Mouse (Mus musculus) embryonic stem cell, embryonic (primary cell): ENCODE data around the gene Igflr1.

Experiments
- CTCF ChIA-PET, 4 experiments: fragments of 300-600 bp in 2 of 4; fragments of 350-600 bp in 2 of 4; sonication (Branson Sonifier 250); formaldehyde crosslinking; loops; one replicate each; lab custom pipeline; 2022; ENCODE audit warnings: inconsistent platforms in 2 of 4; lab: Charles Lee
- POLR2A ChIA-PET, 4 experiments: fragments of 300-600 bp in 2 of 4; fragments of 350-600 bp in 2 of 4; sonication (Branson Sonifier 250); formaldehyde crosslinking; loops; one replicate each; lab custom pipeline; 2022; ENCODE audit warnings: antibody characterized with exemption in 4 of 4, inconsistent platforms in 1 of 4; lab: Charles Lee

Igflr1 gene

DNA sequence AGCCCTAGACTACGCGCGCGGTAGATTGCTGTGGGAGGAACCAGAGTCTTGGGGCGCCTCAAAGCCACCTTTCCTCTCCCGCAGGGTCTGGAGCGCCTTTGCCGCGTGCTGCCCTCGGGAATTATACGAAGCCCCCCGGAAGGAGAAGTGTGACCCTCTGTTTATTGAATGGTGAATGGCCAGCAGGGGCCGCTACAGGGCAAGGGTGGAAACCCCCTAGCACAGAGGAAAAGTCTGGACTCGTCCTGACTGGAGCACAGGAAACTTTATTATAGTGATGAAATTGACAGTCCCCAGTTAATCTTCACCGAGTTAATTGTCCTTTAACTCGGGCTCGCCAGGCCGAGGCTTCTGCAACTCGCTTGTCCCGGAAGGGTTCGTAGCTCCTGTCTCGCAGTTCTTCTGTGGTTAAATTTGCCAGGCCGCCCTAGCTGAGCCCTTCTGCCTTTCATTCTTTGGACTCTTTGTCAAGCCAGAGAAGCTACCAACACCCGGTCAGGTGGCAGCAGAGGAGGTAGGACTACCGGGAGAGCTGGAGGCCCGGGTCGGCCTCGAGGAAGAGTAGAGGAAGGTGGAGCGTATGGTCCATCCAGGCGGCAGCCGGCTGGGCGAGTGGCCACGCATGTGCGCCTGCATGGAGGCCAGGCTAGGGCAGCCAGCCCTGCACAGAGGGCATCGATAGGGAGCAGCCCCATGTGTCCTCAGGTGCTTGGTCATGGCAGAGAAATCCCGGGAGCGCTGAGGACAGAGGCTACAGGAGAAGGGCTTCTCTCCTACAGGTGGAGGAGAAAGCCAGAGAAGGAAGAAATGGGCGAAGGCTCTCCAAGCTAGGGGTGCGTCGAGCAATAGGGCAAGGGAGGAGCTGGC, 24.4 kb downstream of the Igflr1 start:
- ChIA-PET CTCF (interaction anchor here (0.5 to 6.8 kb wide), 22 partner anchors 9 to 508 kb away, joined by 3 to 43 read pairs (median 3); partner anchors contain the start of genes Zbtb32 (in 2 of the 4) and Upk1a (in 1 of the 4)), POLR2A (interaction anchor here (0.6 to 12.5 kb wide), 36 partner anchors 8 to 367 kb away, joined by 3 to 149 read pairs (median 5); partner anchors contain the start of genes Wdr62 (in 3 of the 4), Zbtb32 (in 3 of the 4), Cox6b1 (in 2 of the 4) and Gm49396 (in 2 of the 4))

- CTCF ChIA-PET: interaction anchor here (0.5 to 6.8 kb wide), 9 partner anchors 12 to 349 kb away, joined by 3 to 43 read pairs (median 7); partner anchors contain the start of gene Upk1a (in 1 of the 4)
Measured at GRCm38 (mm10) chr7:30590927-30591604, 25.8 kb downstream of the Igflr1 start.

GRCm38 (mm10) chr7:30591605-30591951, 26.4 kb downstream of the Igflr1 start:
- ChIA-PET POLR2A (interaction anchor here (0.8 to 8.4 kb wide), 19 partner anchors 8 to 311 kb away, joined by 3 to 85 read pairs (median 4); partner anchors contain the start of genes Cox6b1 (in 2 of the 4), Thap8 (in 1 of the 4), Upk1a (in 1 of the 4) and Wdr62 (in 1 of the 4)), CTCF (interaction anchor here in 3 of 4 experiments (1.0 to 6.8 kb wide), 9 partner anchors 11 to 407 kb away, joined by 3 to 43 read pairs (median 9); partner anchors contain the start of genes Cox7a1 (in 1 of the 3) and Upk1a (in 1 of the 3))

More at GRCm38 (mm10) chr7:30590927-30591604, 25.8 kb downstream of the Igflr1 start:
- POLR2A ChIA-PET: interaction anchor here in 3 of 4 experiments (0.8 to 8.4 kb wide), 15 partner anchors 9 to 311 kb away, joined by 3 to 85 read pairs (median 4); partner anchors contain the start of genes Thap8 (in 2 of the 3), Wdr62 (in 2 of the 3), Cox6b1 (in 1 of the 3) and Upk1a (in 1 of the 3)

GRCm38 (mm10) chr7:30592772-30593423, 27.7 kb downstream of the Igflr1 start:
- POLR2A ChIA-PET: interaction anchor here in 3 of 4 experiments (0.5 to 8.4 kb wide), 17 partner anchors 8 to 158 kb away, joined by 3 to 85 read pairs (median 6); partner anchors contain the start of genes Cox6b1 (in 2 of the 3), Haus5 (in 1 of the 3), Hspb6 (in 1 of the 3) and Proser3 (in 1 of the 3)
- CTCF ChIA-PET: interaction anchor here in 3 of 4 experiments (0.5 to 6.8 kb wide), 9 partner anchors 13 to 409 kb away, joined by 3 to 43 read pairs (median 5); partner anchors contain the start of gene Cox7a1 (in 1 of the 3)

- ChIA-PET POLR2A (interaction anchor here in 3 of 4 experiments (0.6 to 8.4 kb wide), 13 partner anchors 9 to 76 kb away, joined by 3 to 85 read pairs (median 5); partner anchors contain the start of genes Cox6b1 (in 1 of the 3) and Upk1a (in 1 of the 3)), CTCF (interaction anchor here (0.7 to 6.8 kb wide), 4 partner anchors 14 to 266 kb away, joined by 3 to 43 read pairs (median 7); no protein-coding TSS in a partner anchor)
Measured at GRCm38 (mm10) chr7:30593579-30594509, 28.6 kb downstream of the Igflr1 start.

DNA sequence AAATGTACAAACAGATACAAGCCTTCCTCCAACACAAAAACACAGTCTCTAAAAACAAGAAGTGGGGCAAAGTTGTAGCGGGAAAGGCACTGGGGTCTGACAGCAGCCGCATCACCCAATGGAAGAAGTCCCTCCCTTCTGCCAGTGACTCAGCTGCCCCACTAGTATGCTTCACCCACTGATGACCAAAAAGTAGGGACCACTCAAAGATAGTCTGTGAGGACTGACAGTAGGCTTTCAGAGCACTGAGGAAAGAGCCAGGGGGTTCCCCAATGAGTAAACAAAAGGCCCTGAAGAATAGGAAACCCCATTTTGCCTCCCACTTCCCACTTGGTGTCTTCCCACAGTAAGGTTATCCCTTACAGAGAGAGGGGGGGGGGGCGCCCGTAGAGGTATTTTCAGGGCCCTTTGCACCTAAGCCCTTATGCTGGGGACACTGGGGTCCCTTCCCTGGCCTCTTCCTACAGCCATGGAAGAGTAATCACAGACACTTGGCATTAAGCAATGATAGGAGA, 29.3 kb downstream of the Igflr1 start:
- ChIA-PET POLR2A (interaction anchor here in 3 of 4 experiments (0.7 to 8.4 kb wide), 7 partner anchors 8 to 75 kb away, joined by 3 to 85 read pairs (median 14); partner anchors contain the start of gene Upk1a (in 1 of the 3)), CTCF (interaction anchor here in 2 of 4 experiments (0.7 to 6.8 kb wide), 2 partner anchors 13 to 14 kb away, joined by 3 to 43 read pairs; no protein-coding TSS in a partner anchor)

GRCm38 (mm10) chr7:30596093-30596492, 30.9 kb downstream of the Igflr1 start:
- POLR2A ChIA-PET: interaction anchor here in 3 of 4 experiments (0.6 to 7.1 kb wide), 9 partner anchors 8 to 1112 kb away, joined by 3 to 45 read pairs (median 3); partner anchors contain the start of genes Gm49396 (in 1 of the 3), Proser3 (in 1 of the 3), Psenen (in 1 of the 3) and U2af1l4 (in 1 of the 3)

GRCm38 (mm10) chr7:30596811-30597210, 31.6 kb downstream of the Igflr1 start:
- ChIA-PET POLR2A (interaction anchor here in 3 of 4 experiments (0.7 to 7.1 kb wide), 7 partner anchors 8 to 104 kb away, joined by 3 to 45 read pairs (median 4); partner anchors contain the start of genes Gm49396 (in 1 of the 3), Kmt2b (in 1 of the 3), Proser3 (in 1 of the 3) and Psenen (in 1 of the 3)), CTCF (interaction anchor here in 3 of 4 experiments (0.8 to 1.4 kb wide), 3 partner anchors 11 to 18 kb away, joined by 3 to 7 read pairs (median 3); no protein-coding TSS in a partner anchor)

More at GRCm38 (mm10) chr7:30596093-30596492, 30.9 kb downstream of the Igflr1 start:
- CTCF ChIA-PET: interaction anchor here in 3 of 4 experiments (0.8 to 1.4 kb wide), 5 partner anchors 12 to 19 kb away, joined by 3 to 7 read pairs (median 5); partner anchors contain the start of gene Upk1a (in 1 of the 3)

- CTCF ChIA-PET: interaction anchor here in 3 of 4 experiments (0.6 to 2.0 kb wide), 10 partner anchors 9 to 375 kb away, joined by 3 to 11 read pairs (median 4); partner anchors contain the start of genes Kmt2b (in 2 of the 3), Fam187b (in 1 of the 3) and Lsr (in 1 of the 3)
- POLR2A ChIA-PET: interaction anchor here in 3 of 4 experiments (0.5 to 7.1 kb wide), 13 partner anchors 9 to 318 kb away, joined by 3 to 45 read pairs (median 4); partner anchors contain the start of genes Kmt2b (in 3 of the 3), Cox6b1 (in 1 of the 3), Hspb6 (in 1 of the 3) and Proser3 (in 1 of the 3)
Measured at GRCm38 (mm10) chr7:30598786-30599185, 33.6 kb downstream of the Igflr1 start, which contains the start of gene Zbtb32. Gene Zbtb32, minus strand, starts transcription at chr7:30598909.

DNA sequence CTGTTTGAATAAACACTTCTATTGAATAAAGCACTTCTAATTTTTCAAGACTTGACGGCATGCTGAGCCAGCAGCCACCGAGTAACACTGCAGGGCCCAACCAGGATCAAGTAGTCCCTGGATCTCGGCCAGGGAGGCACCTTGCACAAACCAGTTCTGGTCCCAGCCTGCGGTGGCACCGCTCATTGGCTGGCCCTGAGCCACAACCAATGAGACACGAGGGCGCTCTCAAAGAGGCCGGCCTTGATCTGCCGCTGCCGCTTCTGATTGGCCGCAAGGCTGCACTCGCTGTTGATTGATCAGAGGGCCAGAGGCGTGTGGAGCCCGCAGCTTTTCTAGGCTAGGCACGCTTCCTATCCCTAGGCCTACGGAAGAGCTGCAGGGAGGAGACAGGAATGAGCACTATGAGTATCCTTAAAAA, 34.7 kb downstream of the Igflr1 start:
- ChIA-PET CTCF (interaction anchor here in 2 of 4 experiments (0.6 to 1.4 kb wide), 3 partner anchors 12 to 34 kb away, joined by 3 to 5 read pairs (median 5); partner anchors contain the start of gene Upk1a (in 1 of the 2)), POLR2A (interaction anchor here in 2 of 4 experiments (0.9 to 7.1 kb wide), 7 partner anchors 8 to 47 kb away, joined by 3 to 85 read pairs (median 9); partner anchors contain the start of genes Kmt2b (in 2 of the 2), Hspb6 (in 1 of the 2) and Proser3 (in 1 of the 2))

GRCm38 (mm10) chr7:30600651-30601050, 35.4 kb downstream of the Igflr1 start:
- ChIA-PET CTCF (interaction anchor here in 1 of 4 experiments (1.1 to 1.4 kb wide), 2 partner anchors 13 to 33 kb away, joined by 3 to 5 read pairs; partner anchors contain the start of gene Upk1a), POLR2A (interaction anchor here (0.6 to 7.1 kb wide), 12 partner anchors 8 to 631 kb away, joined by 3 to 85 read pairs (median 6); partner anchors contain the start of genes Kmt2b (in 2 of the 4), Hspb6 (in 1 of the 4), Proser3 (in 1 of the 4) and Upk1a (in 1 of the 4))

DNA sequence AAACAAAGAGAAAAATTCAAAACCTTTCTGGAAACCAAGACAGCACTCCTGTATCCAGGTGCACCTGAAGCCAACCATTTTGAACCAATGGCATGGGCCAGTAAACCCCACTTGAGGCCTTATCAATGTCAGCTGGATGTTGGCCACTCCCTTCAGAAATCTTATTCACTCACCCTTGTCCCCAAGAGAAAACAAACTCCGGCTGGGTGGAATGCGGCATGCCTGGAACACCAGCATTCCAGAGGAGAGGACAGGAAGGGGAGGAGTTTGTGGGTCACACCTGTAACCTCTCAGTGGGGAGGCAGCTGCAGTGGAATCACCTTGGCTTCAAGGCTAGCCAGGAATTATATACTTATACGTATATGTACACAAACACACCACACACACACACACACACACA, 37.4 kb downstream of the Igflr1 start:
- ChIA-PET CTCF (interaction anchor here (0.6 to 4.4 kb wide), 13 partner anchors 11 to 507 kb away, joined by 3 to 29 read pairs (median 4); partner anchors contain the start of genes Upk1a (in 2 of the 4) and Cox6b1 (in 1 of the 4)), POLR2A (interaction anchor here (0.6 to 5.3 kb wide), 37 partner anchors 9 to 322 kb away, joined by 3 to 85 read pairs (median 4); partner anchors contain the start of genes Kmt2b (in 3 of the 4), Cox6b1 (in 2 of the 4), Hspb6 (in 2 of the 4) and Proser3 (in 2 of the 4))

GRCm38 (mm10) chr7:30604424-30604823, 39.2 kb downstream of the Igflr1 start:
- POLR2A ChIA-PET: interaction anchor here (0.6 to 5.3 kb wide), 21 partner anchors 8 to 352 kb away, joined by 3 to 85 read pairs (median 4); partner anchors contain the start of genes Kmt2b (in 3 of the 4), Cox6b1 (in 1 of the 4), Hspb6 (in 1 of the 4) and Proser3 (in 1 of the 4)
- CTCF ChIA-PET: interaction anchor here (0.6 to 4.4 kb wide), 12 partner anchors 9 to 273 kb away, joined by 3 to 29 read pairs (median 4); partner anchors contain the start of genes Upk1a (in 2 of the 4) and Kmt2b (in 1 of the 4)
